Mouse (Mus musculus) heart, postnatal 0 days (tissue): ENCODE measurements at regions not wholly inside any gene's neighbourhood (a gene's known extent, or its start where the extent isn't known, plus 50 kb on each side); places are given as distances from the start of the nearest gene placed in this dataset.

Experiments
- ATAC-seq: fragments of 200-750 bp; cut with Nextera tagmentation; 2 replicates; pipeline ENCODE4 v1.8.0; 2017; ENCODE audit warnings: low read depth, moderate number of reproducible peaks, moderate library complexity; ENCODE audit not compliant: insufficient read depth
- DNase-seq: peaks from one replicate; pipeline ENCODE4 v3.0.0-alpha.2; 2016; ENCODE audit warnings: low spot score
- H3K27ac ChIP-seq: fragments of 300-500 bp; sonication (generic); 2 replicates; pipeline ENCODE4 v1.5.1; 2014; ENCODE audit warnings: low read depth, mild to moderate bottlenecking
- H3K27me3 ChIP-seq: fragments of 300-500 bp; sonication (generic); 2 replicates; pipeline ENCODE4 v1.6.1; 2014; ENCODE audit warnings: low read length, mixed read lengths; ENCODE audit not compliant: control insufficient read depth, insufficient read depth
- H3K36me3 ChIP-seq: fragments of 300-500 bp; sonication (generic); replicated peaks from 2 replicates; pipeline ENCODE4 v1.6.1; 2014; ENCODE audit warnings: low read length, mixed read lengths; ENCODE audit not compliant: control insufficient read depth, insufficient read depth
- H3K4me1 ChIP-seq: fragments of 300-500 bp; sonication (generic); 2 replicates; pipeline ENCODE4 v1.6.1; 2014; ENCODE audit warnings: antibody characterized with exemption; ENCODE audit not compliant: control insufficient read depth, insufficient read depth
- H3K4me2 ChIP-seq: fragments of 300-500 bp; sonication (generic); 2 replicates; pipeline ENCODE4 v1.6.1; 2014; ENCODE audit warnings: low read depth, mild to moderate bottlenecking, low read length, moderate library complexity
- H3K4me3 ChIP-seq: fragments of 300-500 bp; sonication (generic); 2 replicates; pipeline ENCODE4 v1.5.1; 2014; ENCODE audit warnings: low read depth, low read length
- H3K9ac ChIP-seq: fragments of 300-500 bp; sonication (generic); replicated peaks from 2 replicates; pipeline ENCODE4 v1.6.1; 2014; ENCODE audit warnings: low read depth, low read length, mixed read lengths
- H3K9me3 ChIP-seq: fragments of 300-500 bp; sonication (generic); replicated peaks from 2 replicates; pipeline ENCODE4 v1.6.1; 2016; ENCODE audit warnings: low read length; ENCODE audit not compliant: control insufficient read depth
- CTCF ChIP-seq: IDR thresholded peaks from 2 replicates; pipeline ENCODE4 v1.5.1; 2016; ENCODE audit warnings: antibody characterized with exemption, control low read depth, low read depth
- EP300 ChIP-seq: IDR thresholded peaks from 2 replicates; pipeline ENCODE4 v1.6.1; 2016; ENCODE audit warnings: antibody characterized with exemption, low read depth
- WGBS: fragments of 180-500 bp; shearing (Covaris S2); extraction: QIAGEN DNeasy Blood & Tissue Kit; methylation state at CpG from one replicate; pipeline ENCODE4 v1.1.7; 2014; 5-methylcytosine and 5-hydroxymethylcytosine counted together

- H3K27ac ChIP-seq, result no peak overlapping the region
- no peaks in the 10 kb centered on the region for H3K4me1 ChIP-seq
- 58% methylated on average over 8 of the region's 8 CpGs for WGBS
- TF ChIP-seq CTCF, result no peak
- no peak for TF ChIP-seq EP300
- no peaks in the 10 kb centered on the region for H3K9me3 ChIP-seq
- H3K27me3 ChIP-seq, result no peaks in the 10 kb centered on the region
- H3K9ac ChIP-seq, result no peak overlapping the region
- DNase-seq (no peak), ATAC-seq (no peak)
- H3K4me2 ChIP-seq, result no peak overlapping the region
- H3K4me3 ChIP-seq, result no peak overlapping the region
- no peaks in the 10 kb centered on the region for H3K36me3 ChIP-seq
Measured at GRCm38 (mm10) chr9:117896517-117896916, 143.8 kb upstream of the Azi2 start.

- TF ChIP-seq EP300 (no peak), CTCF (no peak)
- Histone ChIP-seq H3K27me3 (no peaks in the 10 kb centered on the region), H3K36me3 (no peaks in the 10 kb centered on the region), H3K4me1 (no peaks in the 10 kb centered on the region), H3K9ac (no peak overlapping the region), H3K9me3 (no peaks in the 10 kb centered on the region), H3K27ac (no peak overlapping the region), H3K4me2 (no peak overlapping the region), H3K4me3 (no peak overlapping the region)
- 75% methylated on average over 6 of the region's 6 CpGs for WGBS
- no peak for DNase-seq
- ATAC-seq, result no peak
Measured at GRCm38 (mm10) chr9:117892601-117893000, 147.7 kb upstream of the Azi2 start.

DNA sequence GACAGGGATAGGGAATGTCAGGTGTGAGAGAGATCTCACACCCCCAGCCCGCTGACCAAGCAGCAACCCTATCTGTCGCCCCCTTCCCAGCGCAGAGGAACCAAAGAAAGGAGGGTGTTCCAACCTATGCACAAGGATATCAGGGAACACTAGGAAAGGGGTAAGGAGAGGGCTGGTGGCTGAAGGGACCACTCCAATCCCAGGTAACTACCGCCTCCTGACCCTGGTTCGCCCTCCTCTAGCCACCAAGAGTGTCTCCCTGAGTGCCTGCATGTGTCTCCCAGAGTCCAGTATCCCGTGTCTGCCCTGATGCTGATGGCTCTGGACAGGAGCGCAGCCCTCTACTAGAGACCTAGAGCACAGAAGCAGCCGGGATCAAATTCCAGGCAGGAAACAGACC lies 167.1 kb upstream of the Azi2 start:
- Histone ChIP-seq H3K9me3 (no peaks in the 10 kb centered on the region), H3K9ac (no peak overlapping the region), H3K4me2 (peak overlapping the region; percentile 75; the same call in 1 of the 2 replicates), H3K4me3 (no peak overlapping the region), H3K27ac (no peak overlapping the region), H3K36me3 (no peaks in the 10 kb centered on the region), H3K4me1 (peaks cover 9% of the 10 kb centered on the region; the same call in 1 of the 2 replicates), H3K27me3 (peaks cover 50% of the 10 kb centered on the region)
- DNase-seq (no peak), ATAC-seq (no peak)
- WGBS, result 29% methylated on average over 8 of the region's 8 CpGs
- TF ChIP-seq CTCF (no peak), EP300 (no peak)

- peak overlapping the region; percentile 75 for H3K4me2 ChIP-seq
- no peaks in the 10 kb centered on the region for H3K9me3 ChIP-seq
- no peak overlapping the region for H3K27ac ChIP-seq
- peaks cover 9% of the 10 kb centered on the region; the same call in 1 of the 2 replicates for H3K4me1 ChIP-seq
- ATAC-seq, result peak; percentile 57
- H3K4me3 ChIP-seq, result peak overlapping the region; percentile 50
- H3K27me3 ChIP-seq, result peaks cover 50% of the 10 kb centered on the region
- WGBS, result under 1% methylated on average over 63 of the region's 70 CpGs
- no peaks in the 10 kb centered on the region for H3K36me3 ChIP-seq
- no peak overlapping the region for H3K9ac ChIP-seq
- DNase-seq, result no peak
- TF ChIP-seq EP300 (no peak), CTCF (no peak)
Measured at GRCm38 (mm10) chr9:117872387-117873081, 167.8 kb upstream of the Azi2 start.

GRCm38 (mm10) chr9:117872021-117872386 lies 168.3 kb upstream of the Azi2 start:
- Histone ChIP-seq H3K4me2 (peak overlapping the region; percentile 75), H3K4me1 (peaks cover 9% of the 10 kb centered on the region; the same call in 1 of the 2 replicates), H3K9me3 (no peaks in the 10 kb centered on the region), H3K27ac (no peak overlapping the region), H3K27me3 (peaks cover 50% of the 10 kb centered on the region), H3K4me3 (peak overlapping the region; percentile 50), H3K9ac (no peak overlapping the region), H3K36me3 (no peaks in the 10 kb centered on the region)
- no peak for TF ChIP-seq EP300
- TF ChIP-seq CTCF, result no peak
- no peak for DNase-seq
- under 1% methylated on average over 15 of the region's 15 CpGs for WGBS
- no peak for ATAC-seq

DNA sequence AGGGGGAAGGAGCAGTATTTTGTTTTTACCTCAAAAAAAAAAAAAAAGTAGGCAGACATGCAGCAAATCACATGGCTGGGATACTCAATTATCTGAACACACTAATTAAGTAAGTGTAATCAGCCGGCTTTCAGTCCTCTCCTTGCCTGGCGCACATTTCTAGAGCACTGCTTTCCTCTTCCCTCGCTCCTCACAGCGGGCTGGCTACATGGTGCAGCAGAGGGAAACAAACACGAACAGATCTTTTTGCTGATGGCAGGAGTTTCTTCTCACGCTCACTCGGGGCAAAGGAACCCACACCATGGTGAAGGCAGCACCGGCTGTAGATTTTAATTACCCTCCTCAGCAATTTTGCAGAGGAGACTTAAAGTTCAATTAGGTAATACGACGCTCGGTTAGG lies 169.7 kb upstream of the Azi2 start:
- ATAC-seq (no peak), DNase-seq (no peak)
- H3K9me3 ChIP-seq, result no peaks in the 10 kb centered on the region
- 75% methylated on average over 11 of the region's 11 CpGs for WGBS
- no peak overlapping the region for H3K4me2 ChIP-seq
- no peak overlapping the region for H3K9ac ChIP-seq
- peaks cover 9% of the 10 kb centered on the region; the same call in 1 of the 2 replicates for H3K4me1 ChIP-seq
- no peak overlapping the region for H3K4me3 ChIP-seq
- no peaks in the 10 kb centered on the region for H3K36me3 ChIP-seq
- peaks cover 50% of the 10 kb centered on the region for H3K27me3 ChIP-seq
- H3K27ac ChIP-seq, result no peak overlapping the region
- no peak for TF ChIP-seq EP300
